Mouse (Mus musculus): Measurements from ENCODE around the gene Zfp704. TPM values are rescaled to one million over a fixed set of nuclear protein-coding genes. Genes with fewer than 3 reads are reported as not detected.
A peak's percentile ranks its signal among the peaks of the same experiment; 100 is the strongest.
"Not testable (repeated sequence)": the region's sequence is repeated elsewhere in the genome, so short reads cannot be mapped to it uniquely, and the experiment has no call there.

Zfp704 gene
- polyA plus RNA-seq, 1 experiment = 17.2 TPM

DNA sequence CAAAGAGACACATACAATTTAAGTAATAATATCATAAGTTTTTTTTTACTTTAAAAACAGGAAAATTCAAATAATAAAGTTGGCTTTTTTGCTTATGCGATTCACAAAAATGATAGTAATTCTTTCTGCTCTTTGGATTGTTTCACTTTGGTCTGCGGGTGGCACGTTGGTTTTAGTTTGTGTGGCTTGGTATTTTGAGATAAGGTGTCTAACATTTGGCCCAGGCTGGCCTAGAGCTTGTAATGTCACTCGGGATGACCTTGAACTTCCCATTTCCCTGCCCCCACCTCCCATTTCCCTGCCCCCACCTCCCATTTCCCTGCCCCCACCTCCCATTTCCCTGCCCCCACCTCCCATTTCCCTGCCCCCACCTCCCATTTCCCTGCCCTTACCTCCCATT is 39.1 kb downstream of the Zfp704 start:
- no peak overlapping the region; the same call in 1 of the 2 replicates for H3K4me3 ChIP-seq (ENCODE audit: control insufficient read depth, low read depth, low read length)

DNA sequence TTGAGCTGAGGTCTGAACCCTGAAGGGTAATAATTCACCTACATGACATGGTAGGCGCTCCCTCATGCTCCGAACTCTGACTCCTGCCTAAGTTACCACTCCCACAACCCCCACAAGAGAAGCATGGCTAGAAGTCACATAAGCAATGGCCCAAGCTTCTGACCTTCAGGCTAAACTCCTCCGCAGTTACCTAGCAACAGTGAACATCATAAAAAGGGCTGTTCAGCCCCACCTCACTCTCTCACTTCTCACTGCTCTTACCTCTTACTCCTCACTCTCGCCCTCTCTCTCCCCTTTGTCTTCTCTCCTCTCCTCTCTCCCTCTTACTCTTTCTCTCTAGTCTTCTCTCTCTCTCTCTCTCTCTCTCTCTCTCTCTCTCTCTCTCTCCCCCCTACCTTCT is 40.2 kb downstream of the Zfp704 start:
- H3K27me3 ChIP-seq (ENCODE audit: control insufficient read depth, insufficient read depth, low read length); H3K36me3 ChIP-seq (ENCODE audit: control insufficient read depth, insufficient read depth, low read length); H3K27ac ChIP-seq (ENCODE audit: control insufficient read depth, insufficient read depth, low read depth, low read length); H3K4me1 ChIP-seq (ENCODE audit: control insufficient read depth, insufficient read depth, low read length): not testable (repeated sequence)
- H3K4me3 ChIP-seq (ENCODE audit: control insufficient read depth, low read depth, low read length) = peak overlapping the region; percentile 72

More for the DNA sequence above, 39.1 kb downstream of the Zfp704 start:
- no peak overlapping the region for H3K27ac ChIP-seq (ENCODE audit: control insufficient read depth, insufficient read depth, low read depth, low read length)
- no peak for TF ChIP-seq CTCF (IDR thresholded peaks at IDR 0.05; ENCODE audit: control insufficient read depth, insufficient read depth, insufficient replicate concordance, low read depth, low read length)
- no peaks in the 10 kb centered on the region for H3K36me3 ChIP-seq (ENCODE audit: control insufficient read depth, insufficient read depth, low read length)
- no peaks in the 10 kb centered on the region for H3K4me1 ChIP-seq (ENCODE audit: control insufficient read depth, insufficient read depth, low read length)
- no peaks in the 10 kb centered on the region for H3K27me3 ChIP-seq (ENCODE audit: control insufficient read depth, insufficient read depth, low read length)

GRCm38 (mm10) chr3:9568565-9569228 is 41.2 kb downstream of the Zfp704 start:
- Histone ChIP-seq H3K4me3 (ENCODE audit: control insufficient read depth, low read depth, low read length) (peak overlapping the region; percentile 78), H3K36me3 (ENCODE audit: control insufficient read depth, insufficient read depth, low read length) (no peaks in the 10 kb centered on the region), H3K4me1 (ENCODE audit: control insufficient read depth, insufficient read depth, low read length) (no peaks in the 10 kb centered on the region), H3K27ac (ENCODE audit: control insufficient read depth, insufficient read depth, low read depth, low read length) (no peak overlapping the region), H3K27me3 (ENCODE audit: control insufficient read depth, insufficient read depth, low read length) (no peaks in the 10 kb centered on the region)
- no peak for TF ChIP-seq POLR2A (IDR thresholded peaks at IDR 0.05; ENCODE audit: control insufficient read depth, low read depth, low read length)
- no peak for TF ChIP-seq CTCF (IDR thresholded peaks at IDR 0.05; ENCODE audit: control insufficient read depth, insufficient read depth, insufficient replicate concordance, low read depth, low read length)

DNA sequence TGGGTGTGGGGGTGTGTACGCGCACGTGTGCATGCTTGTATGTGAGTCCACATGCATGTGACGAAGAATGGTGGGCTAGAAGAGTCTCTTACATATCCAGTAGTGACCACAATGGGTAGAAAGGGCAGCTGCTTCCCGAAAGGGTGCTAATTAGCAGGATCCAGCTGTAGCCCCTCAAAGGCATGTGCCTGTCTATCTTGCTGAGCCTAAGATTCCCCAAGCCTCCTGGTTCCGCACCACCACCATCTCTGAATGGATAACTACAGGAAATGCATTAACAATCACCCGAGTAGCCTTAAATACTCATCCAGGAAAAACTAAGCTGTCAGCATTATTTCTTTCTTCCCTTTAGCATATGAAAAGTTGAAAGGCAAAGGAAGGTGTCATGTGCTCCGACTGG is 41.9 kb downstream of the Zfp704 start:
- Histone ChIP-seq H3K4me3 (ENCODE audit: control insufficient read depth, low read depth, low read length) (peak overlapping the region; percentile 78), H3K27ac (ENCODE audit: control insufficient read depth, insufficient read depth, low read depth, low read length) (no peak overlapping the region), H3K4me1 (ENCODE audit: control insufficient read depth, insufficient read depth, low read length) (no peaks in the 10 kb centered on the region), H3K36me3 (ENCODE audit: control insufficient read depth, insufficient read depth, low read length) (no peaks in the 10 kb centered on the region), H3K27me3 (ENCODE audit: control insufficient read depth, insufficient read depth, low read length) (no peaks in the 10 kb centered on the region)
- no peak for TF ChIP-seq POLR2A (IDR thresholded peaks at IDR 0.05; ENCODE audit: control insufficient read depth, low read depth, low read length)
- no peak for TF ChIP-seq CTCF (IDR thresholded peaks at IDR 0.05; ENCODE audit: control insufficient read depth, insufficient read depth, insufficient replicate concordance, low read depth, low read length)

GRCm38 (mm10) chr3:9566831-9567230 is 43.1 kb downstream of the Zfp704 start:
- no peaks in the 10 kb centered on the region for H3K4me1 ChIP-seq (ENCODE audit: control insufficient read depth, insufficient read depth, low read length)
- H3K27me3 ChIP-seq (ENCODE audit: control insufficient read depth, insufficient read depth, low read length) = no peaks in the 10 kb centered on the region
- no peak overlapping the region for H3K4me3 ChIP-seq (ENCODE audit: control insufficient read depth, low read depth, low read length)
- H3K27ac ChIP-seq (ENCODE audit: control insufficient read depth, insufficient read depth, low read depth, low read length) = no peak overlapping the region
- TF ChIP-seq CTCF (IDR thresholded peaks at IDR 0.05; ENCODE audit: control insufficient read depth, insufficient read depth, insufficient replicate concordance, low read depth, low read length) (no peak), POLR2A (IDR thresholded peaks at IDR 0.05; ENCODE audit: control insufficient read depth, low read depth, low read length) (no peak)
- H3K36me3 ChIP-seq (ENCODE audit: control insufficient read depth, insufficient read depth, low read length) = no peaks in the 10 kb centered on the region

DNA sequence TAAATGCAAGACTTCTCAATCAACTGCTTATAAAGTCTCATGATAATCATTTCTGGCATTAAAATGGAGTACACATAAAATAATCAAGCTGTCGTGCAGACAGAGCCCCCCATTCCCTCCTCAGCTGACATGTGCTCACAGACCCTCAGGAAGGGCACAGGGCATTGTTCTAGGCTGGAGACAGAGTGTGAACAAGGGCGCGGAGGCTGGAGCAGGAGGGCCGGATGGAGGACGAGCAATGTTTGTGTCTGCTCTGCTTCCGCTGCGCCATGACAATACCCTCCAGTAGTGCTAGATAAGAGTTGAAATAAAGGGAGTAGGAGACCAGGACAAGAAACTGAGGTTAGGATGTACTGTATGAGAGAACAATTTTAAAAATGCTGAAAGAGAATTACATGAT is 46.3 kb downstream of the Zfp704 start:
- TF ChIP-seq CTCF (IDR thresholded peaks at IDR 0.05; ENCODE audit: control insufficient read depth, insufficient read depth, insufficient replicate concordance, low read depth, low read length) = no peak
- no peak for TF ChIP-seq POLR2A (IDR thresholded peaks at IDR 0.05; ENCODE audit: control insufficient read depth, low read depth, low read length)
- no peak overlapping the region for H3K27ac ChIP-seq (ENCODE audit: control insufficient read depth, insufficient read depth, low read depth, low read length)
- H3K27me3 ChIP-seq (ENCODE audit: control insufficient read depth, insufficient read depth, low read length) = no peaks in the 10 kb centered on the region
- H3K36me3 ChIP-seq (ENCODE audit: control insufficient read depth, insufficient read depth, low read length) = no peaks in the 10 kb centered on the region
- no peak overlapping the region for H3K4me3 ChIP-seq (ENCODE audit: control insufficient read depth, low read depth, low read length)
- H3K4me1 ChIP-seq (ENCODE audit: control insufficient read depth, insufficient read depth, low read length) = no peaks in the 10 kb centered on the region

DNA sequence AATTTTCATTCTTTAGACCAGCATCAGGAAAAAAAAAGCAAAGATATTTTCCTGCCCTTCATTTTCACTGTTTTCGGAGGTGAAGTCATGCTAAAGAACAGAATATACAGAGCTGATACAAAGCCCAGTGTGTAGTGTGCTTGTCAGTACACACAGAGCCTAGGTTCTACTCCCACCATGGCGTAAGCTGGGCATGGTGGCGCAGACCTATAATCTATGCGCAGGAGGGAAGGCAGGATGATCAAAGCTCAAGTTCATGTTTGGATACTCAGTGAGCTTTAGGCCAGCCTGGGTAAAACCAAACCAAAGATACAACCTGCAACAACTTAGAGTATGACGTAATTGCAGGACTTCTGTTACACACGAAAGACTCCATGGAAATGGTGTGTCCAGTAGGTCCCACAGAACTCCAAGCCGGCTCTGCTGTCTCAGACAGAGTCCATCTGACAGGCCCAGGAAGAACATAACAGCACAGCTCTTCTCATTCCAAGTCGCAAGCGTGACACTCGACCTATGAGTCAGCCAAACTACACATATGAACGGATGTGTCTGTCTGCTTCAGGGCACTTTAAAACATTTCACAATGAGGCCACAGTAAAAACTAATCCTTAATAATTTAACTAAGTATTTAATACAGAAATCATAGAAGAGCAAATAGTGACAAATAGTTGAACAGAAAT is 47.1 kb downstream of the Zfp704 start:
- H3K27ac ChIP-seq (ENCODE audit: control insufficient read depth, insufficient read depth, low read depth, low read length) = no peak overlapping the region
- no peaks in the 10 kb centered on the region for H3K36me3 ChIP-seq (ENCODE audit: control insufficient read depth, insufficient read depth, low read length)
- H3K27me3 ChIP-seq (ENCODE audit: control insufficient read depth, insufficient read depth, low read length) = no peaks in the 10 kb centered on the region
- H3K4me1 ChIP-seq (ENCODE audit: control insufficient read depth, insufficient read depth, low read length) = no peaks in the 10 kb centered on the region
- no peak overlapping the region for H3K4me3 ChIP-seq (ENCODE audit: control insufficient read depth, low read depth, low read length)
- no peak for TF ChIP-seq POLR2A (IDR thresholded peaks at IDR 0.05; ENCODE audit: control insufficient read depth, low read depth, low read length)
- no peak for TF ChIP-seq CTCF (IDR thresholded peaks at IDR 0.05; ENCODE audit: control insufficient read depth, insufficient read depth, insufficient replicate concordance, low read depth, low read length)
